Comparison of ENCODE assay signal across 8 mouse cellular contexts in the genomic region with DNA sequence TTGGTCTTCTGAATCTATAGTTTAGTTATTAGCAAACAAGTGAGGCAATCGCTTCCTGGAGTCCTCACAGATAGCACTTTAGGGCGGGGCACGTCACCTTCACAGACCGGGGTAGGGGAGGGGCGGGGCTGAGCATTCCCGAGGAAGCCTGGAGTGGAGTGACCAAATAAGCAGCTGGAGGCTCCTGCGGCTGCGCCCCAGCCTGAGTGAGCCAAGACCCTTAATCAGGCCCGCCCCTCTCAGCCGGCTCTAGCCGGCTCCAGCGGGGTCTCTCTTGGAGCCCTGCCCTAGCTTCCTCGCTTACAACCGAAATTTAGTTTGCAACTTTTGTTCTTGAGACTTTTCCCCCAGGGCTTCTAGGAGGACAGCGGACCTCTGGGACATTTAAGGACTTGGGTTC. TPM values are rescaled to one million over a fixed set of nuclear protein-coding genes. Genes with fewer than 3 reads are reported as not detected.
DNase-seq lines count a peak whose midpoint lies in the region; ATAC-seq and TF ChIP-seq lines count a peak whose summit lies in the region.

A gene (plus strand): TSS at position 135 of the 400 bp plus-strand sequence.

- peak within 1 kb of the TSS; percentile 65 for H3K4me2 ChIP-seq in liver, embryonic 14.5 days (ENCODE audit: low read depth)

- peak within 1 kb of the TSS; percentile 43 to 52 for H3K4me3 ChIP-seq in liver, embryonic 14.5 days (ENCODE audit: insufficient read depth in 1 of 2, low read depth in 2 of 2, low read length in 2 of 2)

- no peak for TF ChIP-seq EP300 in liver, embryonic 14.5 days (IDR thresholded peaks at IDR 0.05; ENCODE audit: low read depth)

- TF ChIP-seq CTCF in brain, embryonic 14.5 days (IDR thresholded peaks at IDR 0.05; ENCODE audit: borderline replicate concordance, extremely low read depth, insufficient read depth, insufficient read length): no peak
- TF ChIP-seq CTCF in liver, embryonic 14.5 days (IDR thresholded peaks at IDR 0.05; ENCODE audit: low read depth): no peak

- H3K9me3 ChIP-seq in liver, embryonic 14.5 days (ENCODE audit: control insufficient read depth, low read length): no peaks in the 10 kb centered on the region

- no peak; the same call in 1 of the 2 replicates for TF ChIP-seq POLR2A in brain, embryonic 14.5 days (IDR thresholded peaks at IDR 0.05; ENCODE audit: borderline replicate concordance, extremely low read depth, insufficient read depth, insufficient read length, poor library complexity, severe bottlenecking)

- peaks cover 24% of the 10 kb centered on the region for H3K27me3 ChIP-seq in liver, embryonic 14.5 days (ENCODE audit: control insufficient read depth, insufficient read depth, low read length)

- no peak within 1 kb of the TSS for H3K9ac ChIP-seq in liver, embryonic 14.5 days (replicated peaks)

- ATAC-seq in liver, embryonic 14.5 days (ENCODE audit: insufficient read depth): no peak

- H3K4me1 ChIP-seq in liver, embryonic 14.5 days (replicated peaks; ENCODE audit: control insufficient read depth in 2 of 2, insufficient read depth in 2 of 2, low read length in 1 of 2): no peaks in the 10 kb centered on the region

- H3K27ac ChIP-seq in liver, embryonic 14.5 days: no peak within 1 kb of the TSS

- peak; percentile 95 for DNase-seq in ES-CJ7 (ENCODE audit: low read depth, low spot score)
- DNase-seq in brain, embryonic 14.5 days (ENCODE audit: low read depth): peak; percentile 93
- peak; percentile 6 for DNase-seq in gastrocnemius, postnatal 25 days
- DNase-seq in induced T-regulatory cell, adult 2 months (ENCODE audit: low read depth): peak; percentile 72
- DNase-seq in liver, embryonic 14.5 days (ENCODE audit: low read depth in 3 of 3, low spot score in 3 of 3): peak in 1 of 3 experiments; percentile 1
- DNase-seq in naive thymus-derived CD4-positive, alpha-beta T cell, adult 2 months (ENCODE audit: low read depth): peak; percentile 55
- DNase-seq in thymus, postnatal 0 days (ENCODE audit: low spot score): peak; percentile 26
- DNase-seq in frontal cortex, postnatal 14 days (ENCODE audit: low spot score in 2 of 2): no peak

- WGBS in liver, embryonic 14.5 days (ENCODE audit: insufficient replicate concordance): 0% methylated on average over 15 of the region's 15 CpGs

- no peaks in the 10 kb centered on the region for H3K36me3 ChIP-seq in liver, embryonic 14.5 days (replicated peaks; ENCODE audit: control insufficient read depth, insufficient read depth, low read depth)

RNA-seq across cellular contexts. Expression of the gene that starts here (rescaled TPM):
- 17.3 and 24.7 TPM in 2 replicates for polyA plus RNA-seq in brain, embryonic 14.5 days (2012; rRNA removed)
- under 1 TPM; 0.13 to 0.54 TPM for total RNA-seq in gastrocnemius, postnatal 25 days (2021)
- 0.05 and 0.08 TPM in 2 replicates for polyA plus RNA-seq in liver, embryonic 14.5 days (2012; rRNA removed)
- polyA plus RNA-seq in liver, embryonic 14.5 days (2014; fragmentation: Nextera tagmentation; extraction: Ambion mirVana): 0.13 and 0.24 TPM in 2 replicates
- 1.6 and 2.7 TPM in 2 replicates for polyA plus RNA-seq in thymus, postnatal 0 days (2015; fragmentation: Nextera tagmentation; extraction: Ambion mirVana)

Comparison
In these comparisons a context has a peak if more than half of its experiments do, and no peak if none do; other contexts are left out.
1. Peak in DNase-seq in gastrocnemius, postnatal 25 days; RNA of the gene not detected or under 1 TPM.
2. DNase-seq: peak in ES-CJ7 (single experiment), brain, embryonic 14.5 days (single experiment), induced T-regulatory cell, adult 2 months (single experiment), naive thymus-derived CD4-positive, alpha-beta T cell, adult 2 months (single experiment) and thymus, postnatal 0 days (single experiment); none in frontal cortex, postnatal 14 days (0 of 2).